Mouse (Mus musculus) embryonic facial prominence, embryonic 13.5 days (tissue): ENCODE results near the gene Hfe. TPM values are rescaled to one million over a fixed set of nuclear protein-coding genes. Genes with fewer than 3 reads are reported as not detected.
"Not testable (repeated sequence)": the region's sequence is repeated elsewhere in the genome, so short reads cannot be mapped to it uniquely, and the experiment has no call there.

Experiments
- ATAC-seq: fragments of 200-750 bp; cut with Nextera tagmentation; 2 replicates; pipeline ENCODE4 v1.8.0; 2017; ENCODE audit warnings: low read depth; ENCODE audit not compliant: insufficient number of reproducible peaks, insufficient read depth, low FRiP score, low TSS enrichment
- H3K27ac ChIP-seq: fragments of 300-500 bp; sonication (generic); 2 replicates; pipeline ENCODE4 v1.5.1; 2015; ENCODE audit warnings: moderate library complexity, mild to moderate bottlenecking, inconsistent platforms
- H3K27me3 ChIP-seq: fragments of 300-500 bp; sonication (generic); 2 replicates; pipeline ENCODE4 v1.6.1; 2015; ENCODE audit warnings: mild to moderate bottlenecking, inconsistent platforms
- H3K36me3 ChIP-seq: fragments of 300-500 bp; sonication (generic); 2 replicates; pipeline ENCODE4 v1.6.1; 2015; ENCODE audit warnings: mild to moderate bottlenecking, inconsistent platforms
- H3K4me1 ChIP-seq: fragments of 300-500 bp; sonication (generic); 2 replicates; pipeline ENCODE4 v1.6.1; 2015; ENCODE audit warnings: inconsistent platforms
- H3K4me2 ChIP-seq: fragments of 300-500 bp; sonication (generic); 2 replicates; pipeline ENCODE4 v1.6.1; 2015; ENCODE audit warnings: moderate library complexity, mild to moderate bottlenecking, inconsistent platforms
- H3K4me3 ChIP-seq: fragments of 300-500 bp; sonication (generic); 2 replicates; pipeline ENCODE4 v1.5.1; 2015; ENCODE audit warnings: mild to moderate bottlenecking, inconsistent platforms
- H3K9ac ChIP-seq: fragments of 300-500 bp; sonication (generic); 2 replicates; pipeline ENCODE4 v1.6.1; 2015; ENCODE audit warnings: mild to moderate bottlenecking, inconsistent platforms
- H3K9me3 ChIP-seq: fragments of 300-500 bp; sonication (generic); 2 replicates; pipeline ENCODE4 v1.6.1; 2016; ENCODE audit warnings: inconsistent platforms
- WGBS: fragments of 180-500 bp; shearing (Covaris S2); methylation state at CpG from one replicate; pipeline ENCODE4 v1.1.7; 2015; ENCODE audit warnings: mixed read lengths; 5-methylcytosine and 5-hydroxymethylcytosine counted together
- polyA plus RNA-seq: library from polyadenylated mRNA; unstranded; fragments of >200 nt; fragmentation: Nextera tagmentation; extraction: Ambion mirVana; gene quantifications from 2 replicates; pipeline ENCODE4 v1.2.1, GENCODE M21; 2015

The Hfe gene
- polyA plus RNA-seq, 1 experiment from 2014 or later: 6.5 TPM

DNA sequence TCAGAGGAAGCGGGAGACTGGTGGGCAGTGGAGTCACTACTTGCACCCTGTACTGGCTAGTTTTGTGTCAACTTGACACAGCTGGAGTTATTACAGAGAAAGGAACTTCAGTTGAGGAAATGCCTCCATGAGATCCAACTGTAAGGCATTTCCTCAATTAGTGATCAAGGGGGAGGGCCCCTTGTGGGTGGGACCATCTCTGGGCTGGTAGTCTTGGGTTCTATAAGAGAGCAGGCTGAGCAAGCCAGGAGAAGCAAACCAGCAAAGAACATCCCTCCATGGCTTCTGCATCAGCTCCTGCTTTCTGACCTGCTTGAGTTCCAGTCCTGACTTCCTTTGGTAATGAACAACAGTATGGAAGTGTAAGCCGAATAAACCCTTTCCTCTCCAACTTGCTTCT, 7.9 kb downstream of the Hfe start:
- not testable (repeated sequence) for H3K4me3 ChIP-seq, ATAC-seq, H3K4me1 ChIP-seq, H3K9me3 ChIP-seq, H3K27ac ChIP-seq, H3K4me2 ChIP-seq, H3K36me3 ChIP-seq, H3K9ac ChIP-seq, H3K27me3 ChIP-seq
- 82% methylated on average over 2 of the region's 2 CpGs for WGBS

DNA sequence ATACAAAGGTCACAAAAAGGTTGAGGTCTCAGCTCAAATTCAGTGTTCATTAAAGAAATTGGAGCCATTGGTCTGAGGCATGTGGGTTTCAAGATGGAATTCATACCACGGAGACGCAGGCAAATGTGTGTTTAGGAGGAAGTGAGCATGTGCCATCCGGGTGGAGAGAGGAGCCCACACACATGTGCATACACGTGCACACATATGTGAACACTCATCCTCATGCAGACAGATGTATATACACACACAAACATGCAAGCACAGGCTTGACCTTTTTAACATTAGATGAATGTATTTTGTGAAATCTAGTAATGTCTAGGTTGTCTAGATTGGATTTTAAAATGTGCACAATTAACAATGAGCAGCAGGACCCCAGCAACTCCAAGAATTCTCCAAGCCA, 8.4 kb downstream of the Hfe start:
- H3K27me3 ChIP-seq: no peaks in the 10 kb centered on the region
- no peaks in the 10 kb centered on the region for H3K36me3 ChIP-seq
- H3K4me1 ChIP-seq: peaks cover 7% of the 10 kb centered on the region; the same call in 1 of the 2 replicates
- H3K9ac ChIP-seq: no peak overlapping the region
- no peak overlapping the region for H3K4me2 ChIP-seq
- no peaks in the 10 kb centered on the region for H3K9me3 ChIP-seq
- no peak overlapping the region for H3K27ac ChIP-seq
- 59% methylated on average over 4 of the region's 4 CpGs for WGBS
- ATAC-seq: no peak
- no peak overlapping the region for H3K4me3 ChIP-seq

DNA sequence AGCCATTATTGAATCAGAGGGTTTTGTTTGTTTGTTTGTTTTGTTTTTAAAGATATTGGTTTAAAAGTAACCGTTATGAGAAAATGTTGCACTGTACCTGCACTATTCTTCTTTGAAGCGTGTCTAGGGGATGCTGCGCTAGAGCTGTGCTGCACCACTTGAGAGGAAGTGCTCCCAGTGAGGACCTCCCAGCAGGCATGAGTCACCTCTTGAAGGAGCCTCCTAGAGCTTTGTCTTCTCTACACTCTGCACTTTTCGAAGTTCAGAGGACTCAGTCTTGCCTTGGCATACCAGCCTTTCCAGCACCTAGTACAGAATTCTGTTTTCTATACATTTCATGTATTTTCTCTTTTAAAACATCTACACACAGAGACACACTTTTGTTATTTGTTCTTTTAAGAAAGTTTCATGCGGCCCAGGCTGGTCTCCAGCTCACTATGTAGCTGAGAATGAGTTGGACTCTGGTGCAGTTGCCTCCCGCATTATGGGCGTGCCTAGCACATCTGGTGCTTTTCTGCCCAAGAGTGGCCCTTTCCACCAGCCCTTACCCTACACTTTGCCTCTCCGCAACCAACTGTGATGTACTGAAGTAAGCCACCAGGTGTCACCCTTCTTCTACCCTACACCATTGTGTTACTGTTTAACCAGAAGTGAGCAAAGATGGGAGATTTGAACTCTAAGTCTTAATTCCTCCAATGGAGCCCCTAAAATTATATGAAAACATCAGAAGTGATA, 9.7 kb downstream of the Hfe start:
- 30% methylated on average over 8 of the region's 8 CpGs for WGBS
- Histone ChIP-seq H3K9ac (0 out of 2 replicates have a peak overlapping the region, but pooled peaks have one; percentile 17), H3K27ac (no peak overlapping the region), H3K4me2 (no peak overlapping the region), H3K9me3 (no peaks in the 10 kb centered on the region), H3K27me3 (no peaks in the 10 kb centered on the region), H3K4me1 (peaks cover 7% of the 10 kb centered on the region; the same call in 1 of the 2 replicates), H3K36me3 (no peaks in the 10 kb centered on the region), H3K4me3 (no peak overlapping the region)
- 0 out of 2 replicates have a peak, but pooled peaks have one; percentile 64 for ATAC-seq

DNA sequence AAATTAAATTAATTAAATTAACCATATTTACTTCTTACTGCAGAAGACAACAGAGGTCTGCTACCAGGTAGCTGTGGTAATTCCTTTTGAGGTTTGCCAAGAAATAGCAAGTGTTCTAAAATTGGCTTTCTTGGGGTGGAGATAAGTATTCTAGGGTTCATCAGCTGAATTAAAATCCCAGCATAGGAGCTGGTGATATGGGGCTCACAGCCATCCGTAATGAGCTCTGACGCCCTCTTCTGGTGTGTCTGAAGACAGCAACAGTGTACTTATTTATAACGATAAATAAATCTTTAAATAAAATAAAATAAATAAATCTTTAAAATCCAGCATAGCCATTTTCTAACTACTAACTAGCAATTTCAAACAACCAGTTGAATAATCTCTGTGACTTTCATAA, 10.9 kb downstream of the Hfe start:
- 65% methylated on average over 3 of the region's 3 CpGs for WGBS
- Histone ChIP-seq H3K9ac (no peak overlapping the region), H3K9me3 (no peaks in the 10 kb centered on the region)

DNA sequence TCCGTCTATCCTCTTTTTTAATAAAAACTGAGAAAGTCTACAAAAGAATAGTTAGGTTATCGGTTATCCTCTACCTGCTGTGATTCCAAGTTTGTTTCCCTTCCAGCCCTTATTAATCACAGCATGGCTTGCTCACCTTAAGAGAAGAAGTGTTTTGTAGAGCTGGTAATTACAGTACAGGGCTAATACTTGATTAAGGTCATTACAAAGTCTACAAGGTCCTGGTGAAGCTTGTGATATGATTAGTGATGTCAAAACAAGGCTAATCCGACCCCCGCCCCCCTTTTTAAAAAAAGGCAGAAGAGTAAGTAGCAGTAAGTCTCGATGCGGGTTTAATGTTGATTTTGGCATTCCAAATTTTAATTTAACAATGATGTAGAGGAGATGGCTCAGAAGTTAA, 11.7 kb downstream of the Hfe start:
- 51% methylated on average over 6 of the region's 6 CpGs for whole genome bisulfite sequencing
- Histone ChIP-seq H3K27ac (peak overlapping the region; percentile 89), H3K4me2 (peak overlapping the region; percentile 71), H3K4me1 (peaks cover 7% of the 10 kb centered on the region; the same call in 1 of the 2 replicates), H3K9me3 (no peaks in the 10 kb centered on the region), H3K4me3 (no peak overlapping the region), H3K36me3 (no peaks in the 10 kb centered on the region), H3K9ac (0 out of 2 replicates have a peak overlapping the region, but pooled peaks have one; percentile 1), H3K27me3 (no peaks in the 10 kb centered on the region)
- no peak for ATAC-seq

More for the DNA sequence above, 10.9 kb downstream of the Hfe start:
- peaks cover 7% of the 10 kb centered on the region; the same call in 1 of the 2 replicates for H3K4me1 ChIP-seq
- H3K4me3 ChIP-seq: no peak overlapping the region
- no peaks in the 10 kb centered on the region for H3K27me3 ChIP-seq
- H3K4me2 ChIP-seq: no peak overlapping the region
- no peaks in the 10 kb centered on the region for H3K36me3 ChIP-seq
- H3K27ac ChIP-seq: no peak overlapping the region
- ATAC-seq: no peak

DNA sequence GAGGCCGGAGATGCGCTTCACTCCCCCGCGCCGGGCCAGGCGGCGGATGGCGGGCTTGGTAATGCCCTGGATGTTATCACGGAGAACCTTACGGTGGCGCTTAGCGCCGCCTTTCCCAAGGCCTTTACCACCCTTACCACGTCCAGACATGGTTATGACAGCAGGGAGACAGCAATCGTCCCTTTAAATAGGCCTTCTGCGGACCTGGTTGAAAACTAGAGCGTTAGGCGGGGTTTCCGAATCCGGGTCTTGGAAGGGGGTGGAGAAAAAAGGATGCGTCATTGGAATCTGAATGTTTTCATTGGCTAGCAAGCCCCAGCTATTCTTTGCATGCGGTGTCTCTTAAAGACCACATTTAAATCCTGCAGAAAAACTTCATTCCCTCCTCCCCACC, 12.4 kb downstream of the Hfe start, which contains the start of gene Hist1h4c:
Gene Hist1h4c (minus strand): TSS at position 155 of the 394 bp plus-strand sequence.
- under 1% methylated on average over 22 of the region's 22 CpGs for WGBS
- peak within 1 kb of the TSS; percentile 71 for H3K4me2 ChIP-seq
- peak within 1 kb of the TSS; percentile 48 for H3K4me3 ChIP-seq
- ATAC-seq: peak; percentile 93
- H3K9ac ChIP-seq: peak within 1 kb of the TSS; percentile 71
- peaks cover 7% of the 10 kb centered on the region; the same call in 1 of the 2 replicates for H3K4me1 ChIP-seq
- H3K27ac ChIP-seq: peak within 1 kb of the TSS; percentile 93
- no peaks in the 10 kb centered on the region for H3K27me3 ChIP-seq
- H3K9me3 ChIP-seq: no peaks in the 10 kb centered on the region
- no peaks in the 10 kb centered on the region for H3K36me3 ChIP-seq

DNA sequence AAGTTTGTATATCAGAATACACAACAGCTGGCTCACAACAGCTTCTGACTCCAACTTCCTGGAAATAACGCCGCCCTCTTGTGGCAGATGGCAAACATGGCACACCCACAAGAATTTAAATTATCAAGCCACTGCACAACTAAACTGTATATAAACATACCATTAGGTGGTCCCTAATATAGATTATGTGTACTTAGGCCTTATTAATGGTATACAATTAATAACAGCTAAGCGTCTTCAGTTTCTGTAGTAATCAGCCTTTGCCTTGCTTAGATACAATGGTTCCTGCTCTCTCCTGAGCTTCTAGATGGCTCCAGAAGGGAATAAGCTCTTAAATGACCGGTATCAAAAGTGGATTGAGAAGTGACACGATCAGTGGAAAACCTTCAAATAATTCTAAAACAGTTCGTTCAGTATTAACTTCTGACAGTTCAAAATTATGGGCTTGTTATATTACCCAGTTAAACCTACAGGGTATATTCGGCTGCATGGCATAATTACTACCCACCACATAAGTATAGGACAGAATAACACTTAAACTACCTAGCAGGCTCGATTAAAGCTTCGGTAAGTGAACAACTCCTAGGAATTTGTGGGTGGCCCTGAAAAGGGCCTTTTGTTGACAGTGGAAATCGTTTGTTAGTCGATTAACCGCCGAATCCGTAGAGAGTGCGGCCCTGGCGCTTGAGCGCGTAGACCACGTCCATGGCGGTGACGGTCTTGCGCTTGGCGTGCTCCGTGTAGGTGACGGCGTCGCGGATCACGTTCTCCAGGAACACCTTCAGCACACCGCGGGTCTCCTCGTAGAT, 13.0 kb downstream of the Hfe start:
- Histone ChIP-seq H3K4me1 (peaks cover 7% of the 10 kb centered on the region; the same call in 1 of the 2 replicates), H3K27ac (peak overlapping the region; percentile 93), H3K4me3 (peak overlapping the region; percentile 48), H3K4me2 (peak overlapping the region; percentile 71), H3K9me3 (no peaks in the 10 kb centered on the region), H3K36me3 (no peaks in the 10 kb centered on the region), H3K27me3 (no peaks in the 10 kb centered on the region), H3K9ac (peak overlapping the region; percentile 71)
- WGBS: under 1% methylated on average over 23 of the region's 32 CpGs
- ATAC-seq: no peak; the same call in none of the 2 replicates

DNA sequence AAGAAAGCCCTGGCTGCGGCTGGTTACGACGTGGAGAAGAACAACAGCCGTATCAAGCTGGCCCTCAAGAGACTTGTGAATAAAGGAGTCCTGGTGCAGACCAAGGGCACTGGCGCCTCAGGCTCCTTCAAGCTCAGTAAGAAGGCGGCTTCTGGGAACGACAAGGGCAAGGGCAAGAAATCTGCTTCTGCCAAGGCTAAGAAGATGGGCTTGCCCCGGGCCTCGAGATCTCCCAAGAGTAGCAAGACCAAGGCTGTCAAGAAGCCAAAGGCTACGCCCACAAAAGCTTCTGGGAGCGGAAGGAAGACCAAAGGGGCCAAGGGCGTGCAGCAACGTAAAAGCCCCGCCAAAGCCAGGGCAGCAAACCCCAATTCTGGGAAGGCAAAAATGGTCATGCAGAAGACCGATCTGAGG, 14.6 kb downstream of the Hfe start:
- Histone ChIP-seq H3K9ac (no peak overlapping the region), H3K9me3 (no peaks in the 10 kb centered on the region), H3K27me3 (no peaks in the 10 kb centered on the region), H3K4me3 (no peak overlapping the region), H3K27ac (0 out of 2 replicates have a peak overlapping the region, but pooled peaks have one; percentile 48), H3K4me2 (peak overlapping the region; percentile 1; the same call in 1 of the 2 replicates), H3K36me3 (no peaks in the 10 kb centered on the region), H3K4me1 (peaks cover 7% of the 10 kb centered on the region; the same call in 1 of the 2 replicates)
- no peak for ATAC-seq
- WGBS: 57% methylated on average over 15 of the region's 15 CpGs

DNA sequence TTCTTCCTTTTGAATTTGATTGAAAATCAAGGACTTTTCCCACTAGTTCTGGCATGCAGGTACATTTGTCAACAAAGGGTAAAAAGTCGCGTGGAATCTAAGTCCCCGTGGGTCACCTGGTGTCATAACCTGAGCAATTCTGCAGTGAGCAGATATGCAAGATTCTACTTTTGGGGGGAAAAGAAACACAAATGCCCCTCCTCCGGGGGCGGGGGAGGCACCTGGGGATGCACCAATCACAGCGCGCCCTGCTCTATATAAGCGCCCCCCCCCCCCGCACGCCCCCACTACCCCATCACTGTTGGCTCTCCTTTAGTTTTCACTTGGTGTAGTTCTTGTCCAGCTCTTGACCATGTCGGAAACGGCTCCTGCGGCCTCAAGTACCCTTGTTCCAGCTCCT, 15.1 kb downstream of the Hfe start, which contains the start of gene Hist1h1t:
Gene Hist1h1t (plus strand): TSS at position 301 of the 400 bp plus-strand sequence.
- no peak within 1 kb of the TSS for H3K9ac ChIP-seq
- H3K27me3 ChIP-seq: no peaks in the 10 kb centered on the region
- H3K4me3 ChIP-seq: no peak within 1 kb of the TSS
- 0 out of 2 replicates have a peak, but pooled peaks cover 4% of the 10 kb centered on the region for H3K4me1 ChIP-seq
- WGBS: 54% methylated on average over 13 of the region's 13 CpGs
- no peaks in the 10 kb centered on the region for H3K36me3 ChIP-seq
- H3K9me3 ChIP-seq: no peaks in the 10 kb centered on the region
- ATAC-seq: no peak
- 0 out of 2 replicates have a peak within 1 kb of the TSS, but pooled peaks have one; percentile 48 for H3K27ac ChIP-seq
- H3K4me2 ChIP-seq: peak within 1 kb of the TSS; percentile 1; the same call in 1 of the 2 replicates

DNA sequence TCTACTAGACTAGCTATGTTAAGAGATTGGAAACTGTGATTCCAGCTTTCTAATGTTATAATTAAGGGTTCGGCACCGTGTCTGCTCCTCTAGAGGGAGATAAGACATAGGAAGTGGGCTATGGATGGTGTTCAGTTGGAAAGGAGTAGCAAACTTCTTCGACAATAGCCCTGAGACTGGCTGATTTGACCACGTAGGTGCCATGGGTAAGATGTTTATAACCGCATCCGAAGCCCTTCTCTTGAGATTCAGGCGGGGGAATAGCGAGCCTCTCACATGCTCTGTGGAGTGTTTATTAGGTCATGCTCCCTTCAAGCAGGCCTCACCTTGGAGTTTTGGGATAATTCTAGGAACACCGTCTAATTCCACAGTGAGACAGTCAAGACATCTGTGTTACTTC, 15.7 kb downstream of the Hfe start:
- Histone ChIP-seq H3K27ac (no peak overlapping the region), H3K27me3 (no peaks in the 10 kb centered on the region), H3K9me3 (no peaks in the 10 kb centered on the region), H3K4me3 (no peak overlapping the region), H3K36me3 (no peaks in the 10 kb centered on the region), H3K9ac (no peak overlapping the region), H3K4me2 (no peak overlapping the region), H3K4me1 (0 out of 2 replicates have a peak, but pooled peaks cover 4% of the 10 kb centered on the region)
- WGBS: 91% methylated on average over 9 of the region's 9 CpGs
- ATAC-seq: no peak

DNA sequence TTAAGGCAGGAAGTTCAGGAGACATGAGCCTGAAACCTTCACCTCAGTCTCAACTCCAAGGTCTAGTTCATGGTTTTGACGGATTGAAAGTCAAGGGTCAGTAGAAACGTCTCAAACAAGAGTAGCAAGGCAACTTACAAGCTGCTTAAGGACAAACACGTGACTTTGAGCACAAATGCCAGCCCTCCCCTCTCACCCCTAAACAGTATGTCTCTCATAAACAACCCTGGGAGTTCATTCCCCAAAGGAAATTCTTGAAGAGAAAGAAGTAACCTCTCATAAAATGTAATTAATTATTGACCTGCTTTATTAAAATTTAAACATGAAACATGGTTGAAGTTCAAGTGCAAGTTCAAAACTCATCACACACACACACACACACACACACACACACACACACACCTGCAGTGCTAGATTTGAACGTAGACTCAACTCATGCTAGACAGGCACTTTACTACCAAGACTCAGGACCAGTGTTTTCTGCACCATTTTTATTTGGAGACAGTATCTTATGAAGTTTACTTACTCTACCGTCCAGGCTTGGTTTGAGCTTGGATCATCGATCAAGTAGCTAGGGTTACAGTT, 16.7 kb downstream of the Hfe start:
- no peaks in the 10 kb centered on the region for H3K27me3 ChIP-seq
- no peaks in the 10 kb centered on the region for H3K9me3 ChIP-seq
- H3K9ac ChIP-seq: no peak overlapping the region
- no peak for ATAC-seq
- no peaks in the 10 kb centered on the region for H3K36me3 ChIP-seq
- H3K27ac ChIP-seq: no peak overlapping the region
- H3K4me2 ChIP-seq: no peak overlapping the region
- no peak overlapping the region for H3K4me3 ChIP-seq
- WGBS: 78% methylated on average over 6 of the region's 6 CpGs
- 0 out of 2 replicates have a peak, but pooled peaks cover under 1% of the 10 kb centered on the region for H3K4me1 ChIP-seq
